Mouse (Mus musculus) adrenal gland, postnatal 14 days (tissue): ENCODE measurements around the gene Zdhhc3. TPM values are rescaled to one million over a fixed set of nuclear protein-coding genes. Genes with fewer than 3 reads are reported as not detected.
A peak's percentile ranks its signal among the peaks of the same experiment; 100 is the strongest.

ENCODE experiments used
- DNase-seq: peaks from one replicate; pipeline ENCODE4 v3.0.0; 2021; ENCODE audit warnings: mixed read lengths
- total RNA-seq: library from RNA; stranded (reverse); gene quantifications from 2 replicates; pipeline ENCODE4 v1.2.3, GENCODE M21; 2021

Gene Zdhhc3
- total RNA-seq, 1 experiment from 2014 or later, result 59.7 TPM

- no peak for DNase-seq
Measured at GRCm38 (mm10) chr9:123115566-123115965, 2.6 kb upstream of the Zdhhc3 start.

- DNase-seq, result no peak
Measured at GRCm38 (mm10) chr9:123113931-123114330, 926 bp upstream of the Zdhhc3 start.

- peak; percentile 35 for DNase-seq
Measured at GRCm38 (mm10) chr9:123111751-123112221, 1.2 kb downstream of the Zdhhc3 start.

- DNase-seq, result no peak
Measured at GRCm38 (mm10) chr9:123109188-123109587, 3.8 kb downstream of the Zdhhc3 start.

GRCm38 (mm10) chr9:123107186-123107585, 5.8 kb downstream of the Zdhhc3 start:
- DNase-seq, result no peak

- DNase-seq, result no peak
Measured at GRCm38 (mm10) chr9:123104362-123104761, 8.6 kb downstream of the Zdhhc3 start.

GRCm38 (mm10) chr9:123103425-123103824, 9.6 kb downstream of the Zdhhc3 start:
- no peak for DNase-seq

- DNase-seq, result no peak
Measured at GRCm38 (mm10) chr9:123099631-123100455, 13.2 kb downstream of the Zdhhc3 start.

GRCm38 (mm10) chr9:123090844-123091243, 22.2 kb downstream of the Zdhhc3 start:
- DNase-seq, result no peak

- no peak for DNase-seq
Measured at GRCm38 (mm10) chr9:123087558-123087957, 25.4 kb downstream of the Zdhhc3 start.

GRCm38 (mm10) chr9:123085373-123085772, 27.6 kb downstream of the Zdhhc3 start:
- no peak for DNase-seq

GRCm38 (mm10) chr9:123080796-123081195, 32.2 kb downstream of the Zdhhc3 start:
- no peak for DNase-seq

- no peak for DNase-seq
Measured at GRCm38 (mm10) chr9:123080355-123080754, 32.6 kb downstream of the Zdhhc3 start.

GRCm38 (mm10) chr9:123079149-123079548, 33.9 kb downstream of the Zdhhc3 start:
- no peak for DNase-seq

- DNase-seq, result no peak
Measured at GRCm38 (mm10) chr9:123060172-123060571, 52.8 kb downstream of the Zdhhc3 start.

GRCm38 (mm10) chr9:123058724-123059292, 54.2 kb downstream of the Zdhhc3 start:
- no peak for DNase-seq

- DNase-seq, result no peak
Measured at GRCm38 (mm10) chr9:123047665-123048064, 65.3 kb downstream of the Zdhhc3 start.

GRCm38 (mm10) chr9:123034426-123034825, 78.6 kb downstream of the Zdhhc3 start, which contains the start of gene Tgm4:
Gene Tgm4 (plus strand): TSS chr9:123034726.
- no peak for DNase-seq

- no peak for DNase-seq
Measured at GRCm38 (mm10) chr9:123031496-123032246, 81.3 kb downstream of the Zdhhc3 start.

- DNase-seq, result peak; percentile 9
Measured at GRCm38 (mm10) chr9:123024201-123024600, 88.8 kb downstream of the Zdhhc3 start.

GRCm38 (mm10) chr9:123021636-123022379, 91.2 kb downstream of the Zdhhc3 start:
- no peak for DNase-seq

- peak; percentile 93 for DNase-seq
Measured at GRCm38 (mm10) chr9:123020995-123021631, 91.9 kb downstream of the Zdhhc3 start, which contains the start of gene Tmem42. Gene Tmem42 (plus strand): TSS chr9:123021326.
